ENCODE assay signal across 9 mouse cellular contexts in genomic region chr2:157513737-157514208, GRCm38 (mm10). TPM values are rescaled to one million over a fixed set of nuclear protein-coding genes. Genes with fewer than 3 reads are reported as not detected.
DNase-seq lines count a peak whose midpoint lies in the region; ATAC-seq and TF ChIP-seq lines count a peak whose summit lies in the region.
"Had no signal": no experiment of that assay in that cellular context is flagged by ENCODE, and none has a peak within 500 bp of the region (broad histone marks: within the 10 kb centered on the region; RNA-seq: fewer than 3 reads in every experiment).

No protein-coding gene starts in this region.

- H3K4me3 ChIP-seq in embryonic facial prominence, embryonic 10.5 days, result peak overlapping the region; percentile 29; the same call in 1 of the 2 replicates
- H3K4me3 ChIP-seq in limb, embryonic 12.5 days (replicated peaks), result no peak overlapping the region
- no peak overlapping the region for H3K4me3 ChIP-seq in myocyte

- no peak overlapping the region for H3K4me2 ChIP-seq in limb, embryonic 12.5 days
- H3K4me2 ChIP-seq in myocyte (ENCODE audit: low read depth), result no peak overlapping the region

- no peaks in the 10 kb centered on the region for H3K36me3 ChIP-seq in embryonic facial prominence, embryonic 10.5 days (replicated peaks)
- no peaks in the 10 kb centered on the region for H3K36me3 ChIP-seq in limb, embryonic 12.5 days
- H3K36me3 ChIP-seq in myocyte (ENCODE audit: control insufficient read depth, insufficient read depth), result no peaks in the 10 kb centered on the region

- WGBS in embryonic facial prominence, embryonic 10.5 days, result 9% methylated on average over 9 of the region's 9 CpGs
- WGBS in limb, embryonic 12.5 days, result 27% methylated on average over 9 of the region's 9 CpGs

- peaks cover 6% of the 10 kb centered on the region; the same call in 1 of the 2 replicates for H3K27me3 ChIP-seq in embryonic facial prominence, embryonic 10.5 days (replicated peaks; ENCODE audit: low read depth, poor library complexity, severe bottlenecking)
- no peaks in the 10 kb centered on the region for H3K27me3 ChIP-seq in limb, embryonic 12.5 days
- peaks cover 64% of the 10 kb centered on the region for H3K27me3 ChIP-seq in myocyte (ENCODE audit: control insufficient read depth, insufficient read depth, insufficient read length)

- ATAC-seq in limb, embryonic 12.5 days (ENCODE audit: insufficient number of reproducible peaks, insufficient read depth, low FRiP score, low TSS enrichment, low read depth), result peak; percentile 63
- no peak for ATAC-seq in inflammation-experienced regulatory T-cells, adult 6 months
- ATAC-seq: intestine, embryonic 16.5 days had no signal

- H3K79me2 ChIP-seq in myocyte (ENCODE audit: control insufficient read depth, insufficient read depth), result no peaks in the 10 kb centered on the region

- peak overlapping the region; percentile 89 for H3K27ac ChIP-seq in embryonic facial prominence, embryonic 10.5 days (replicated peaks)
- H3K27ac ChIP-seq in limb, embryonic 12.5 days, result peak overlapping the region; percentile 71

- H3K4me1 ChIP-seq in embryonic facial prominence, embryonic 10.5 days, result peaks cover 83% of the 10 kb centered on the region
- H3K4me1 ChIP-seq in limb, embryonic 12.5 days (replicated peaks), result peaks cover 49% of the 10 kb centered on the region

- no peak overlapping the region for H3ac ChIP-seq in myocyte (ENCODE audit: control insufficient read depth, insufficient read length)

- H3K9ac ChIP-seq in limb, embryonic 12.5 days (replicated peaks), result no peak overlapping the region

- H3K9me3 ChIP-seq in embryonic facial prominence, embryonic 10.5 days, result no peaks in the 10 kb centered on the region
- H3K9me3 ChIP-seq in limb, embryonic 12.5 days, result no peaks in the 10 kb centered on the region

- no peak for TF ChIP-seq POLR2A in myocyte (IDR thresholded peaks at IDR 0.05; ENCODE audit: insufficient read length, low read depth)

- peak; percentile 15 for DNase-seq in lung, postnatal 10 days
- no peak for DNase-seq in lung, postnatal 14 days
- peak; percentile 80 for DNase-seq in embryonic facial prominence, embryonic 10.5 days (ENCODE audit: low spot score)
- DNase-seq in right cerebral cortex, adult 2 months (ENCODE audit: low spot score in 2 of 2), result no peak
- DNase-seq: cerebellum, adult 18-20 months had no signal

TF ChIP-seq in myocyte, 11 proteins besides CTCF, POLR2A, EP300 and RAD21:
- TF ChIP-seq POLR2AphosphoS2 (IDR thresholded peaks at IDR 0.05; ENCODE audit: insufficient read length, low read depth) (no peak), MAX (IDR thresholded peaks at IDR 0.05; ENCODE audit: low read depth) (no peak), CEBPB (IDR thresholded peaks at IDR 0.05; ENCODE audit: insufficient read depth, poor library complexity, severe bottlenecking) (no peak), TCF3 (IDR thresholded peaks at IDR 0.05; ENCODE audit: insufficient read length, low read depth) (no peak), REST (IDR thresholded peaks at IDR 0.05; ENCODE audit: insufficient read depth, insufficient read length) (no peak), MYOD1 (IDR thresholded peaks at IDR 0.05; ENCODE audit: control insufficient read depth in 1 of 3, insufficient read length in 2 of 3, low read depth in 2 of 3) (peak in 2 of 3 experiments; percentile 40 to 78), TCF12 (IDR thresholded peaks at IDR 0.05; ENCODE audit: insufficient read depth, poor library complexity, severe bottlenecking) (no peak), MYOG (IDR thresholded peaks at IDR 0.05; ENCODE audit: control insufficient read depth in 1 of 3, insufficient read depth in 1 of 3, insufficient read length in 2 of 3, low read depth in 2 of 3) (peak in 2 of 3 experiments; percentile 53 to 69), USF1 (IDR thresholded peaks at IDR 0.05; ENCODE audit: low read depth) (no peak), SRF (IDR thresholded peaks at IDR 0.05; ENCODE audit: control insufficient read depth, insufficient read length, low read depth) (no peak), E2F4 (IDR thresholded peaks at IDR 0.05; ENCODE audit: insufficient read depth) (no peak)
TF ChIP-seq in myocyte: peak in this region for 2.

RNA-seq across cellular contexts. Expression of gene Nnat, which starts 46.1 kb away (rescaled TPM):
- polyA plus RNA-seq in embryonic facial prominence, embryonic 10.5 days (2016; fragmentation: Nextera tagmentation; extraction: Ambion mirVana), result 2,080 and 2,294 TPM in 2 replicates
- polyA plus RNA-seq in limb, embryonic 12.5 days (2016; fragmentation: Nextera tagmentation; extraction: Ambion mirVana), result 1,818 and 1,932 TPM in 2 replicates
- 1.1 TPM for polyA plus RNA-seq in myocyte (2012; fragmentation: generic; extraction: Trizol)
- under 1 TPM in 1 of 3 experiments, not detected in 2; 0.67 TPM for polyA plus RNA-seq in inflammation-experienced regulatory T-cells, adult 6 months (2017; shearing (Covaris generic))

RNA-seq across cellular contexts. Expression of gene Blcap, which starts 57.3 kb away (rescaled TPM):
- 82.1 and 82.3 TPM in 2 replicates for polyA plus RNA-seq in embryonic facial prominence, embryonic 10.5 days (2016; fragmentation: Nextera tagmentation; extraction: Ambion mirVana)
- 68.7 and 69.3 TPM in 2 replicates for polyA plus RNA-seq in limb, embryonic 12.5 days (2016; fragmentation: Nextera tagmentation; extraction: Ambion mirVana)
- polyA plus RNA-seq in myocyte (2012; fragmentation: generic; extraction: Trizol), result 27.1 TPM
- polyA plus RNA-seq in inflammation-experienced regulatory T-cells, adult 6 months (2017; shearing (Covaris generic)), result 10 to 100 TPM; 13.9 to 21.2 (median 15.1) TPM

Comparison
In these comparisons a context has a peak if more than half of its experiments do, and no peak if none do; other contexts are left out.
1. DNase-seq: peak in lung, postnatal 10 days (single experiment) and embryonic facial prominence, embryonic 10.5 days (single experiment); none in lung, postnatal 14 days (single experiment) and right cerebral cortex, adult 2 months (0 of 2).
2. RNA of gene Nnat, which starts 46.1 kb away (polyA plus RNA-seq): 2,080 to 2,294 TPM in embryonic facial prominence, embryonic 10.5 days and 1,818 to 1,932 TPM in limb, embryonic 12.5 days; 1.1 TPM in myocyte (single experiment) and 0.67 TPM in inflammation-experienced regulatory T-cells, adult 6 months; every median in the first group is over 100 times any median in the second.